Mouse (Mus musculus): ENCODE results near the gene Sdhb. TPM values are rescaled to one million over a fixed set of nuclear protein-coding genes. Genes with fewer than 3 reads are reported as not detected.

Gene Sdhb
- polyA plus RNA-seq, 1 experiment: 188 TPM

DNA sequence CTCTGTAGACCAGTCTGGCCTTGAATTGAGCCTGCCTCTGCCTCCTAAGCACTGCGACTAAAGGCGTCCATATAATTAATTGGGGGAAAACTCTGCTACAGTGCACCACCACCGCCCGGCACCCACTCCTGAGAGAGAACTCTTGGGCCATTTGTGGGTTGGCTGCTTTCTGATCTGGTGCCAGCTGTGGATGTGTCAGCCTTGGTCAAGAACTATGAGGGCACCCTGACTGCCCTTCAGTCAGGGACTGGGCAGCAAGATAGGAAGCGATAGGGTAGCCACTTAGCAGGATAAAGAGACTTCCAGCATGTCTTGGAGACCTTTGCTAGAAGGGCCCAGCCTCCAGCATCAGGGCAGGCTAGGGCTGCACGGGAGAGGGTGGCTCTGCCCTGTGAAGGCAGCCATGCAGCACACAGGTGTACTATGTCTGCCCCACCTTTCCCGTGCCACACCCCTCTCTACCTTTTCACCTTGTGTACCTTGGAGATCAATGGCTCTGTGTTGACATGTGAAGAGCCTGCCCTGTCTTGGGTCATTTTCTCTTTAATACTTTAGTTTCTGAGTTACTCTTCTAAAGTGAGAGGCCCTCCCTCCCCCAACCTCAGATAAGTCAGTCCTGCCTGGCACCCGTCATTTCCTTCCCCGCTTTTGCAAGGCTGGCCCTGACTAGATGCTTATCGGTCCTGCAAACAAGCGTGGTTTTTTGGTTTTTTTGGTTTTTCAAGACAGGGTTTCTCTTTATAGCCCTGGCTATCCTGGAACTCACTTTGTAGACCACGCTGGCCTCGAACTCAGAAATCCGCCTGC lies 17.1 kb downstream of the Sdhb start:
- DNase-seq (ENCODE audit: low spot score): no peak

DNA sequence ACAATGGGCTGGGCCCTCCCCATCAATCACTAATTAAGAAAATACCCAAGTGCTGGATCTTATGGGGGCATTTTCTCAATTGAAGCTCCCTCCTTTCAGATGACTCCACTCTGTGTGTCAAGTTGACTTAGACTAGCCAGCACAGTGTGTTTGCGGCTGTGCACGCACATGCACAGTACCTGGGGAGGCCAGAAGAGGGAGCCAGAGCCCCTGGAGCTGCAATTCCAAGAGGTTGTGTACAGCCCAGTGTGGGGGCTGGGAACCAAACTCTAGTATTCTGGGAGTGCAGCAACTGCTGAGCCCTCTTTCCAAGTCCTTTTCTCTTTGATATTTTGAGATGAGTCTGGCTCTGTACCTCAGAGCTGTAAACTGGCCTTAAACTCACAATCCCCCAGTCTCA lies 20.6 kb downstream of the Sdhb start:
- DNase-seq (ENCODE audit: low spot score): no peak

DNA sequence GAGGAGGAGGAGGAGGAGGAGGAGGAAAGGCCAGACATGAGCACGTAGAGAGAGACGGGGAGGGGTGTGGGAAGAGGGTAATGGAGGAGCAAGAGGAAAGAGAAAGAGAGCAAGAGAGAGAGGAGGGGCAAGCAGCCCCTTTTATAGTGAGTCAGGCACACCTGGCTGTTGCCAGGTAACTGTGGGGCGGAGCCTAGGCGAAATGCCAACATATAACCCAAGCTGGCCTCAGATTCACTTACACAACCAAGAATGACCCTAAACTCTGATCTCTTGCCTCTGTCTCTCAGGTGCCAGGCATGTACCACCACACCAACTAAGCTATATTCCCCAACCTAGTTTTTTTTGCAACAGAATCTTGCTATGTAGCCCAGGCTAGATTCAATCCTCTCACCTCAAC lies 21.8 kb downstream of the Sdhb start:
- DNase-seq (ENCODE audit: low spot score): no peak

DNA sequence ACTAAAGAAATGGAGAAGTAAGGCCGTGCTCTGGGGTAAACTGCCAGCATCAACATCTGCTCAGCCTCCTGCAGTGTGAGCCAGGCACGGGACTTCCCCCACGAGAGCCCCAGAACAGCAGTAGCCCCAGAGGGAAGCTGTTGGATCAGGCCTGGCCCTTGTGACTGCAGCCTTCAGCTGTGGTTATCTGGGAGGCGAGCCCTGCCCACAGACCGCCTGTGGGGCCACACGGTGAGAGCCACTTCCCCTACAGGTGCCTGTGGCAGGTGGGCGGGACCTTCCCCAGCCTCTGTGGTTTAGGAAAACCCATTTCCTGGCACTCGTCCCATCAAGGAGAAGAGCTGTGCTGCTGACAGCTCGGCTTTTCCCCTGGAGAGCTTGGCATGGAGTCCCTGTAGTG lies 22.4 kb downstream of the Sdhb start:
- peak; percentile 50 for DNase-seq (ENCODE audit: low spot score)

DNA sequence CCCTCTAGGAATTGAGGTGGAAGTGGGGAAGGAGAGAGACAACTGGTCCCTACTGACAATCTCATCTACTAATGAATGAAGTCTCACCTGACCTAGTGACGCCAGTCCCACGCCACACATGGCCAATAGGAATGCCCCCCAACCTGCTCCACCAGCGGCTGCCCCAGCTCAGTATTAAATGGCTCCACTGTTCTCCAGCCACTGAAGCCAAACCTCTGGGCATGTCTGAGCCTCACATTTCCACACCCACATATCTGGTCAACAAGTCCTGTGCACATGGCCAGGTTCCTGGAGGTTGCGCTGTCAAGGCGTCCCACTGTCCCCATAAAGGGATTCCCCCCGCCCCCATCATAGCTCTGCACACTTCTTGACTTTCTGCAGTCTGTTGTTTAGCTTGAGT lies 23.5 kb downstream of the Sdhb start:
- DNase-seq (ENCODE audit: low spot score): no peak

DNA sequence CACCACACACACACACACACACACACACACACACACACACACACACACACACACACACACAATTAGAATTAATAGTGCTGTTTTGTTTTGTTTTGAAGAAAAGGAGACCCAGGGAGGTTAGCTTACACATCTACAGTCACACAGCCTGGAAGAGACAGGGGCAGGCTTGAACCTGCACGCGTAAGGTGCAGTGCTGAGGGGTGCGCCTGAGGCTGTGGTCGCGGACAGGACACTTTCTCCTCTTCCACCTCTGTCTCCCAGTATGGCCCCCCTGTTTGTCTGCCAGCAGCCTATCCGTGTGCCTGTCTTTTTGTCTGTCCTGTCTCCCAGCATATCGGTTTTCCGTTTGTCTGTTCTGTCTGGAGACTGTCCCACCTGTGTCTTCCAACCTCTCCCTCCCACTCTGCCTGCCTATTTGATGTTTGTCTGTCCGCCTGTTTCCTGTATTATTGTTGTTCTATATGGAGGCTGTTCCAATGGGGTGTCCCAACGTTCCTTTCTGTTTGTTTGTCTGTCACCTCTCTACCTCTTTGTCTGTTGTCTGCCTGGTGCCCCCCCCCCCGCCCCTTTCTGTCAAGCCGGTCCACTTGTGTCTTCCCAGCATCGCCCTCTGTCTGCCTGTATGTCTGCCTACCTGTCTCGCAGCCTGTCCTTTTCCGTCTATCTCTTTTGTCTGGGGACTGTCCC lies 25.2 kb downstream of the Sdhb start:
- no peak for DNase-seq (ENCODE audit: low spot score)

DNA sequence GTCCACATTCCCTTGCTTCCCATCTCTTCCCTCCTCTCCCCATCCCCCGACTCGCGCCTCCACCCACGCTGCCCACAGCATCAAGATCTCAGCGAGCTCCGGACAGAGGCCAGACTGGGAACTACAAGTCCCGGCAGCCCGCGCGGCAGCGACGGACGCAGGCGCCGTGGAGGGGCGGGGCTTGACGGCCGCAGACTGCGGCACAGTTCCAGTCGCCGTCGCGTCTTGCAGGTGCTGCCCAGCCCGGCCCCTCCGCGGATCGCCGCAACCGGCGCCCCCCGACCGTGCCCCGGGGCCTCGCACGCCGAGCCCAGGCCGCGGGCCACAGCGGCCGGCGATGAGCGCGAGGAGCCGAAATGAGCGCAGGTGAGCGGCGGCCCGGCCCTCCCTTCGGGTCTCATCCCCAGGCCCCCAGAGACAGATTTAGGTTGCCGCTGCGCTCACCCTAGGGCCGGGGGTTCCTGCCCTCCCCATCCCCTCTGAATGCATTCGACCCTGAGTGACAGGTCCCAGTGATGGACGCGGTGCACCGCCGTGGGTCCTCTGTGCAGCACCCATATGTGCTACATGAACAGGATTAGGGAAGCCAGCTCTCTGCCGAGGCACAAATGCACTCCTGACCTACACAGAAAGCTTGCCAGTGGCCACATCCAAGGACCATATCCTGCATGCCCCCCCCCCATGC lies 25.9 kb downstream of the Sdhb start, which contains the start of gene Atp13a2:
Gene Atp13a2 (plus strand): TSS at position 163 of the 685 bp plus-strand sequence.
- DNase-seq (ENCODE audit: low spot score): peak; percentile 80

DNA sequence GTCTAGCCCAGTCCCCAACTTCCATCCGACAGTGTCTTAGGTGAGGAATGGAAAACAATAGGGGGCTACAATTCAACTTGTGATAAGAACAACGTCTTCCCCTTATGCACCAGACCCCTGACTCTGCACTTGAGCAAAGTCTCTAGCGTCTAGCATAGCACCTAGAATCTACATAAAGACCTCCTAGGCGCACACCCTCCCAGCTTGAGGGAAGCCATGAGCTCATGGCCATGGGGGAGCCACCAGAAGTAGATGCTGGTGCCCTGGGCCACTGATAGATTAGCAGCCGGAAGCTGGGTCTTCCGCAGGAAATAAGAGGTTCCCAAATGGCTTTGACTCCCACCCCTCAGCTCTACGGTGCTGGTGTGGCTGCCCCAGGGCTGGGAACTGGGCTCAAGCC lies 26.5 kb downstream of the Sdhb start:
- DNase-seq (ENCODE audit: low spot score): no peak

DNA sequence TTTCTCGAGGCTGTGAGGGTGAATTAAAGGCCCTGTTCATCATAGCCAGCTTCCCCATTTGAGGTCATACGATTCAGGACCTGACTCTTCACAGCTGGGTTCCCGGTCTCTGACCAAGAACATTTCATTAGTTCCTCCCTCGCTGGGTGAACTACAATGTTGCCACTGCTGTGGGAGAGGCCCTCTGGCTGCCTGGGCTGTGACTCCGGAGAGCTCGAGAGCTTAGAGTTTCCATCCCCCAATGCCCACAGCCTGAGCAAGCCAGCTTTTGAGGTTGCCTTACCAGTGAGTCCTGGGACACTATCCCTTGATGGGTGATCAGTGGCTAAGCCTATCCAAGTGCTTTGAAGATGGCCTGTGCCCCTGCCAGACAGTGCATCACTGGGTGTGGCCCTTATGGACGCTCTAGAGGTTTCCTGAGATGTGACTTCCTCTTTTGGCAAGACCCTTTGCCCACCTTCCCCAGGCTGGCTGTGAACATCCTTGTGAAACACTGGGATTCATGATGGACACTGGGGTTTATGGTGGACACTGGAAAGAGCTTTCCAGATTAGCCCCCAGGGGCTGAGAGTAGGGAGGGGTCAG lies 27.8 kb downstream of the Sdhb start:
- DNase-seq (ENCODE audit: low spot score): no peak

DNA sequence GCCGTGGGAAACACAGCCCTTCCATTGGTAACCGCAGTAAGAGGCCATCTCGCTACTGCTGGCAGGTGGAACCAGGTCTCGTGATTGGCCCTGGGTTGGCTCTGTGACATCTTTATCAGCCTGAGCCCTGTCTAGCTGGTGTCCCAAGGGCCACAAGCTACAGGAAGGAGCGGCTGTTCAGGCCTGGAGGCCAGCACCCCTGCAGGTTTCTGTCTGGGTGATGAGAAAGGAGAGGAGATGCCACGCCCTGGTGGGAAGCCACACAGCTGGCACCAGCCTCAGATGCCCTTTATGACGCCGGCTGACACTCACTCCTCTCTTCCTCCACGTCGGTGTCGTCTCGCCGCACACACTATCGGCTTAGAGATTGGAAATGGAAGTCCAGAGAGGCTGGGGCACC lies 28.4 kb downstream of the Sdhb start:
- no peak for DNase-seq (ENCODE audit: low spot score)

DNA sequence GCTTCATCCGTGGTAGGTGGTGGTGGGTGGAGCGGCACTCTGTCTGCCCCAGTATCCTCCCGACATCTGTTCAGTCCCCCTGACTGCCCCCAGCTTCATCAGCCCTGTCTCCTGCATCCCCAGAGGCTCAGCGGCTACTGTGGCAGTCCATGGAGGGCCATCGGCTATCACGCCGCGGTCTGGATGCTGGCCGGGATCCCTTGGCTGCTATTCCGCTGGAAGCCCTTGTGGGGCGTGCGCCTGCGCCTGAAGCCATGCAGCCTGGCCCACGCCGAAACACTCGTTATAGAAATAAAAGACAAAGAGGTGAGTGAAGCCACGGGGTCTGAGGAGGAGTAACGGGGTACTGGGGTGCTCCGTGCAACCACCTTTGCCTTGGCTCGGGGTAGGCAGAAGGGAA lies 31.2 kb downstream of the Sdhb start:
- DNase-seq (ENCODE audit: low spot score): no peak

DNA sequence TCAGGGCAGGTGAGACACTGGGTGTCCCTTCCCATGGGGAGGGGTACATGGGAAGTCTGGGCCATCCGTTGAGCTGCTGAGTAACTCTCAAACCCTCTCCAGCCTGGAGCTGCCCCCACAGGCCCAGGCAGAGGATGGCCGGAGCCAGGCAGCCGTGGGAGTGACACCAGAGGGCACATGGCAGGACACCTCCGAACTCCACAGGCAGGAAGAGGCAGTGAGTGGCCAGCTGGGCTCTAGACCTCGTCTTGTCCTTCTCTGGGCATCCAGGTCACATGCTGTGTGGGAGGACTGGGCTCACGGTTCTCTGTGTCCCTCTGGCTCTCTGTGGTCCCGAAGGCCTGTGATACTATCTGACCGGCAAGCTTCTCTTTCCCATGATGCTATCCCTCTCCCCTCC lies 32.8 kb downstream of the Sdhb start:
- no peak for DNase-seq (ENCODE audit: low spot score)

DNA sequence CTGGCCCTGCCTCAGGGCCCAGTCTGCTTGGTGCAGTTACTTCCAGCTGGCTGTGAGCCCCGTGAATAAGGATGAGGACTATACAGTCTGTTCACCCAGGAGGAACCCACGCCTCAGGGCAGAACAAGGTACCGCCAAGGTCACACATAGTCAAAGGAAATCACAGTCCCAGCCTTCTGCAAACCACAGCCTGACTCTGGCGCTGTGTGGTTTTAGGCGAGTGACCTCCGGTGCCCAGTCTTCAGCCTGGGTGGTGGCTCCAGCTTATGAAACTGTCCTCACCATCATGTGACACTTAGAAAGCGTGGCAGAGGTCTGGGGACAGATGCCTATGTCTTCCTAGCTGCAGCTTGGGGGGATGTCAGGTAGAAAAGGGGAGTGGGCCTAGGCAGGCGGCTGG lies 34.8 kb downstream of the Sdhb start:
- no peak for DNase-seq (ENCODE audit: low spot score)

DNA sequence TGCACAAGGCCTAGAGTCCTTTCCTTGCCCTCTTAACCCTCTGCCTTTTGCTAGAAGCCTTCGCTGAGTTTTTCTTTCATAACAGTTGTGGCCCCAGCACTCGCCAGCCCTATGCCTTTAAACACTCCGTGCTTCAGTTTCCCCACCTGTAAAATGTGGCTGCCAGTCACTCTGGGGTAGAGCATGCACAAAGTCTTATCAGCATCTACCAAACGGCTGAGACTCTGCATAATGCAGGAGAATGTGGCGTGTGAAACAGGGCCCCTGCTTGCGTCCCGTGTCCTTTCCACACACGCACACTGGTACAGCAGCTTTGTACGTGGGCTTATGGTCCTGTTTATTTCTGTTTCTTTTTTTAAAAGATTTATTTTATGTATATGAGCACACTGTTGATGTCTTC lies 35.8 kb downstream of the Sdhb start:
- DNase-seq (ENCODE audit: low spot score): no peak

DNA sequence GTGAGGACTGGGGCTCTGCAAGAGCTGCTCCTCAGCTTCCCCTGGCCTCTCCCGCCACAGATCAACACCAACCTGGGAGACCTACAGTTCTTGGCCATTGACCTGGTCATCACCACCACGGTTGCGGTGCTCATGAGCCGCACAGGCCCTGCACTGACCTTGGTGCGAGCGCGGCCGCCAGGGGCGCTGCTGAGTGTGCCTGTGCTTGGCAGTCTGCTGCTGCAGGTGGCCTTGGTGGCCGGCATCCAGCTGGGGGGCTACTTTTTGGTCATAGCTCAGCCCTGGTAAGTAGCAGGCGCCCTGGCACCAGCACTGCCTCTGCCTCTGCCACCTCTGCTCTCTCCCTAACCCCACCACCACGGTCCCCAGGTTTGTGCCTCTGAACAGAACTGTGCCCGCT lies 45.0 kb downstream of the Sdhb start:
- no peak for DNase-seq (ENCODE audit: low spot score)

DNA sequence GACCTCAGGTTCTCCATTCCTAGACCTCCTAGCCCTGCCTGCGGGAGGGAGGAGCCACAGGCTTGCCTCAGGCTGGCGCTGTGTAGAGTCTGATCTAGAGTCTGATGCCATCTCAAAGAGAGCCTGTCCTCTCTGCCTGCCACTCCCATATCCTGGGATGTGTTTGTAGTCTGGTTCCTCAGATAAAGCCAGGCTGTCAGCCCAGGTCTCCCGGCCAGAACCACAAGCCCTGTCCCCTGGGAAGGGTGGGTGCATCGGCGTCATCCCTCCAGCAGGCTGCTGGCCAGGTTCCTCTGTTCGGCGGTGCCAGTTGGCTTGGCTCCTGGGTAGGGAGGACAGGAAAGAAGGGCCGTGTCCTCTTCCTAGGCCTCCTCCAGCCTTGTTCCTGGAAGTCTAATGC lies 47.0 kb downstream of the Sdhb start:
- DNase-seq (ENCODE audit: low spot score): no peak

DNA sequence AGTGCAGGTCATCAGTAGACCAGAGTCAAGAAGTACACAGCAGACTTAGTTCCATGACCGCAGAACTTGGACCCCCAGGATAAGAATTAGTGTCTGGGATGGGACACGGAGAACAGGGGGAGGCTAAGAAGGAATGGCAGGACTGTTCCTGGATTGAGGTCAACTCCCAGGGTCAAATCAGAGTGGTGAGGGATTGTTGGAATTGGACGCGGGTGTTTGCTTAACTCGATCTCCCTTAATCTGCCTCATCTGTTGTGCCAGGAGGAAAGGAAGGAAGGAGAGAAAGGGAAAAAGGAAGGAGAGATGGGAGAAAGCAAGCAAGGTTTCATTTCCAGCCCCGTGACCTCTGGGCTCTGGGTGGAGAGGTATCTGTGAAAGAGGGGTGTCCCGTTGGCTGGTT lies 49.1 kb downstream of the Sdhb start, which contains the start of gene Mfap2:
Gene Mfap2 (plus strand): TSS at position 301 of the 400 bp plus-strand sequence.
- no peak for DNase-seq (ENCODE audit: low spot score)

DNA sequence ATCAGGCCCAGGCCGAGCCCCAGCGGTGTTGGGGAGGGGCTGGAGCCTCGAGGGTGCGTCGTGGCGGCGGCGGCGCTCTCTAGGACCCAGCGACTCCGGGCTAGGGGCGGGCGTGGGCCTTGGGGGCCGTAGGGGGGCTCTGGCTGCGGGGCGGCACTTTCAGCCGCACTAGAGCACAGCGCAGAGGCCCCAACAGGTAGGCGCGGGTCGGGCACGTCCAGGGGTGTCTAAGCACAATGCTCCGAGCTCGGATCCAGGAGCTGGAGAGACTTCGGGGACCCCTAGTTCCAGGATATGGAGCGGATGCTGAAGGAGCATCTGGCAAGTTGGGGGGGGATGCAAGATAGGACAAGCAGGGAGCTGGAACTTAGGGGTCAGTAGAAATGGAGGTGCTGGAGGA lies 49.5 kb downstream of the Sdhb start:
- DNase-seq (ENCODE audit: low spot score): no peak

DNA sequence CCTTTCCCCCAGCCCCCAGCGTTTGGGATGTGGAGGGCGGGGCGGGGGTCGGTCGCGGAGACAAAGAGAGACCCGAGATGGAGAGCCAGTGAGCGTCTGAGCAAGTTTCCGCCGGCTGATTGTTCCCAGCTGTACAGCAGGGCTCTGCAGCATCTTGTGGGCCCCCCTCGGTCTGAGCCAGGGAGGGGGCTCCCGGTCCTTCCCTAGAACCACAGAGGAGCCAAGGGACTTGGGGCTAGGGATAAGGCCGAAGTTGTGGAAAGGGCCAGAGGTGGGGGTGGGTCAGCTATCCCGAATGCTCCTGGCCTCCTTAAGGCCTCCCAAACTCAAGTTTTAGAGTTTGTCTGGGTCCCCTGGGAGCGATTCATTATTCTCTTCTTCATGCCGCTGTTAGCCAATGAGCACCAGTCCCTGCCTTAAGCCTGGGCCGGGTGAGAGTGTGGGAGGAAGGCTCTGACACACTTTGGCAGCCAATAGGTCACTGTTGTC lies 50.0 kb downstream of the Sdhb start:
- DNase-seq (ENCODE audit: low spot score): no peak

DNA sequence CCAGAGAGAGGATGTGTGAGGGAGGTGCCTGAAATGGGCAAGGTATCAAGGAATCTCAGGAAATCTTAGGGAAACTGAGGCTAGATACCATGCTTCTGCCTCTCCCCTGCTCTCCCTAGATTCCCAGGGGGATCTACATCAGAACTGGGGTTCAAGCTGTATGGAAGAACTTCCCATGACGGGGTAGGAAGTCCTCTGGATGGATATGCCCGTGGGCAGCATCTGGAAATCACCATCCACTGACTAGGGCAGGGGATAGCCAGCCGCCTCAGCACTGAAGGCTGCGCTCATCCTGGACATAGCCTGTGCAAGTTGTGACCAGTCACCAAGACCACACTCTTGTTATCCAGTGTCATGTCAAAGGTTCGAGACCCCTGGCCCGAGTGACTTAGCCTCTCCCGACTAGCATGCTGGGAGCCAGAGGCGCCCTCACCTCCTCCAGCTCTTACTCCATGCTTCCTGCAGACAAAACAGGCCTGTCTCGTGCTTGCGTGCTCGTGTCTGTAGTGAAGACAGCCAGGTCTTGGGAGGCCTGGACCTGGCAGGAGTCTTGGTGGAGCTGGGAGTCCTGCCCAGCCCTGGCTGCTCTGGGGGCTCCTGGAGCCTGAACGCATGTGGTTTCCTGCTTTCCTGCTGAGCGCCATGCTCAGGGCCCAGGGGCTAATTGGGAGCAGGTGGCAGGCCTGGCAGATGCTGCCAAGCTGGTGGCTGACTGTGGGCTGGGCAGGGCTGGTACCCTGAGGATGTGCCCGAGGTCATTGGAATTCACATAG lies 50.7 kb downstream of the Sdhb start:
- DNase-seq (ENCODE audit: low spot score): no peak

DNA sequence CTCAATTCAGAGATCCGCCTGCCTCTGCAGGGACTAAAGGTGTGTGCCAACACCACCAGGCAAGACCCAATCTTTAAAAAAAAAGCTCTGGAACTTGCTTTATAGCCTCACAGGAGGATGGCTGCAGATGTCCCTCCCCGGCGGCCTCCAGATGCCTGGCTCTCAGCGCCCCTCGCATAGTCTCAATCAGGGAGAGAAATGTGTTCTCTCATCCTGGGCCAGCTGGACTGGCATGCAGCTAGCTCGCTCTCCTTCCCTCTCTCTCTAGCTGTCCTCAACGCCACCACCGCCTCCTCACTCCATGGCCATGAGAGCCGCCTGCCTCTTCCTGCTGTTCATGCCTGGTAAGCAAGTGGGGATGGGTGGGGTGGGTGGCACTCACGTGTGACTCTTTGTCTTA lies 51.6 kb downstream of the Sdhb start:
- DNase-seq (ENCODE audit: low spot score): no peak

Measured in urinary bladder, adult 2 months (tissue).